Mouse (Mus musculus) liver, adult (tissue): ENCODE measurements at regions not wholly inside any gene's neighbourhood (a gene's known extent, or its start where the extent isn't known, plus 50 kb on each side); places are given as distances from the start of the nearest gene placed in this dataset.

Experiments
- GATA4 ChIP-seq: IDR thresholded peaks from 2 replicates; pipeline ENCODE4 v1.6.1; 2014; ENCODE audit warnings: mild to moderate bottlenecking, low read length; ENCODE audit not compliant: insufficient replicate concordance

GRCm38 (mm10) chr7:130040596-130040995 lies 448.9 kb downstream of the Wdr11 start:
- TF ChIP-seq GATA4 = no peak

- no peak for TF ChIP-seq GATA4
Measured at GRCm38 (mm10) chr7:130041402-130041965, 449.8 kb downstream of the Wdr11 start.

- TF ChIP-seq GATA4 = no peak
Measured at GRCm38 (mm10) chr7:130042296-130042910, 450.7 kb downstream of the Wdr11 start.

GRCm38 (mm10) chr7:130043397-130044234 lies 452.0 kb downstream of the Wdr11 start:
- TF ChIP-seq GATA4 = no peak

- no peak for TF ChIP-seq GATA4
Measured at GRCm38 (mm10) chr7:130044235-130044553, 452.5 kb downstream of the Wdr11 start.

- TF ChIP-seq GATA4 = no peak
Measured at GRCm38 (mm10) chr7:130044581-130044980, 452.9 kb downstream of the Wdr11 start.

GRCm38 (mm10) chr7:130046086-130046485 lies 454.4 kb downstream of the Wdr11 start:
- TF ChIP-seq GATA4 = no peak

GRCm38 (mm10) chr7:130047293-130048034 lies 455.8 kb downstream of the Wdr11 start:
- TF ChIP-seq GATA4 = no peak

- no peak for TF ChIP-seq GATA4
Measured at GRCm38 (mm10) chr7:130048106-130048772, 456.6 kb downstream of the Wdr11 start.

- TF ChIP-seq GATA4 = no peak
Measured at GRCm38 (mm10) chr7:130049461-130049860, 457.8 kb downstream of the Wdr11 start.

- TF ChIP-seq GATA4 = no peak
Measured at GRCm38 (mm10) chr7:130050120-130050519, 458.5 kb downstream of the Wdr11 start.

- TF ChIP-seq GATA4 = no peak
Measured at GRCm38 (mm10) chr7:130052376-130052775, 460.7 kb downstream of the Wdr11 start.

- TF ChIP-seq GATA4 = no peak
Measured at GRCm38 (mm10) chr7:130057708-130058107, 462.5 kb downstream of the Ate1 start.

- no peak for TF ChIP-seq GATA4
Measured at GRCm38 (mm10) chr7:130058267-130058666, 461.9 kb downstream of the Ate1 start.

- TF ChIP-seq GATA4 = no peak
Measured at GRCm38 (mm10) chr7:130059684-130060607, 460.2 kb downstream of the Ate1 start.

GRCm38 (mm10) chr7:130064500-130064899 lies 455.7 kb downstream of the Ate1 start:
- no peak for TF ChIP-seq GATA4
